Mouse (Mus musculus): Measurements from ENCODE around the gene Cd300a. TPM values are rescaled to one million over a fixed set of nuclear protein-coding genes. Genes with fewer than 3 reads are reported as not detected.

Cd300a gene
- polyA plus RNA-seq, 1 experiment from 2014 or later, result 5.9 TPM

GRCm38 (mm10) chr11:114850066-114850451, 39.8 kb upstream of the Cd300a start:
- Histone ChIP-seq H3K9ac (replicated peaks; ENCODE audit: low read depth) (no peak overlapping the region), H3K27me3 (replicated peaks; ENCODE audit: insufficient read depth, low read length) (peaks cover 6% of the 10 kb centered on the region; the same call in 1 of the 2 replicates), H3K4me2 (replicated peaks; ENCODE audit: low read depth, low read length) (peak overlapping the region; percentile 99), H3K36me3 (ENCODE audit: insufficient read depth, low read length) (no peaks in the 10 kb centered on the region), H3K4me1 (ENCODE audit: insufficient read depth, low read depth, low read length) (no peaks in the 10 kb centered on the region), H3K27ac (ENCODE audit: low read length) (no peak overlapping the region), H3K4me3 (ENCODE audit: low read depth, low read length) (no peak overlapping the region), H3K9me3 (ENCODE audit: low read length) (no peaks in the 10 kb centered on the region)
- no peak for ATAC-seq
- 22% methylated on average over 5 of the region's 5 CpGs for WGBS
- no peak for DNase-seq (ENCODE audit: low spot score)
- TF ChIP-seq CTCF (IDR thresholded peaks at IDR 0.05) (no peak), EP300 (IDR thresholded peaks at IDR 0.05) (no peak)

DNA sequence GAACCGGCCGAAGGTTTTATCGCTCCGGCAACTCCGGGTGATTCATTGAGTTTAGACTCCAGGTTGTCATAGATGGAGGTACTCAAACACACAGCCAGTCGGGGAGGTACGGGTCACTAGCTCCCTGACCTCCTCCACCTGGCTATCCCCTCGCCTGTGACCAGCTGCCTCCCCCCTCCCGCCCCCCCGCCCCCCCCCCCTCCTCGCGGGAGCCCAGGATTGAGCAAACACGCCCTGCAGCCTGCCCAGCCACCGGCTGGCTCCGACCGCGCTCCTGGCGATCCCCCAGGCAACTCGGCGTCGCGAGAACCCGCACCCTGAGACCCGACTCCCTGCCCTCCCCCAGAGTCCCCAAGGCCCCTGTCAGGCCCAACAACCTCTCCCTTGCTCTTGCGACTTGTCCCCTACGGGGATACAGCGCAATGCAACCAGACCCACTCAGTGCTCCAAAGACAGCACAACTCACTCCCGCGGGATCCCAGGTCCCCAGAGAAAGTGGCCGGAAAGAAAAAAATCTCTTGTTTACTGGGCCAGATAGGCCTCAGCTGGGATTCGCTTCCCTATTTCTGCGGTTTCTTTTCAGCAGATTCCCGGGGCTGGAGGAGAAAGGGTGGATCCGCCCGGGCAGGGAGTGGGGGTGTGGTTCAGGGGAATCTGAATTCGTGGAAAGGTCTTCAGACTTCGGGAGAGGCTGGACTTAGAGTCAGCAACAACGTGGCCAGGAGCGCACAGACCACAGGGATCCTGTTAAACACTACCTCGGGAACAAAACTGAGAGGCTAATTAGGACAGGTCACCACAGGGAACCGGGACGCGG, 39.2 kb upstream of the Cd300a start, which contains the start of gene Gprc5c:
TSS of gene Gprc5c (plus strand) at position 701 of the 817 bp plus-strand sequence.
- H3K4me2 ChIP-seq (replicated peaks; ENCODE audit: low read depth, low read length), result peak within 1 kb of the TSS; percentile 99
- TF ChIP-seq CTCF (IDR thresholded peaks at IDR 0.05), result no peak
- TF ChIP-seq EP300 (IDR thresholded peaks at IDR 0.05), result no peak
- DNase-seq (ENCODE audit: low spot score), result peak; percentile 68
- 2% methylated on average over 29 of the region's 43 CpGs for WGBS
- H3K27me3 ChIP-seq (replicated peaks; ENCODE audit: insufficient read depth, low read length), result peaks cover 6% of the 10 kb centered on the region; the same call in 1 of the 2 replicates
- H3K4me3 ChIP-seq (ENCODE audit: low read depth, low read length), result peak within 1 kb of the TSS; percentile 69
- H3K36me3 ChIP-seq (ENCODE audit: insufficient read depth, low read length), result no peaks in the 10 kb centered on the region
- no peaks in the 10 kb centered on the region for H3K9me3 ChIP-seq (ENCODE audit: low read length)
- peak within 1 kb of the TSS; percentile 69 for H3K27ac ChIP-seq (ENCODE audit: low read length)
- no peaks in the 10 kb centered on the region for H3K4me1 ChIP-seq (ENCODE audit: insufficient read depth, low read depth, low read length)
- peak; percentile 57 for ATAC-seq
- H3K9ac ChIP-seq (replicated peaks; ENCODE audit: low read depth), result peak within 1 kb of the TSS; percentile 54

- Histone ChIP-seq H3K4me3 (ENCODE audit: low read depth, low read length) (peak overlapping the region; percentile 69), H3K4me1 (ENCODE audit: insufficient read depth, low read depth, low read length) (no peaks in the 10 kb centered on the region), H3K4me2 (replicated peaks; ENCODE audit: low read depth, low read length) (peak overlapping the region; percentile 99), H3K27ac (ENCODE audit: low read length) (peak overlapping the region; percentile 69), H3K36me3 (ENCODE audit: insufficient read depth, low read length) (no peaks in the 10 kb centered on the region), H3K9ac (replicated peaks; ENCODE audit: low read depth) (peak overlapping the region; percentile 54), H3K27me3 (replicated peaks; ENCODE audit: insufficient read depth, low read length) (peaks cover 6% of the 10 kb centered on the region; the same call in 1 of the 2 replicates), H3K9me3 (ENCODE audit: low read length) (no peaks in the 10 kb centered on the region)
- WGBS, result under 1% methylated on average over 27 of the region's 27 CpGs
- ATAC-seq (peak; percentile 6; the same call in 1 of the 2 replicates), DNase-seq (ENCODE audit: low spot score) (peak; percentile 31)
- TF ChIP-seq CTCF (IDR thresholded peaks at IDR 0.05) (no peak), EP300 (IDR thresholded peaks at IDR 0.05) (no peak)
Observed at GRCm38 (mm10) chr11:114851269-114851607, 38.6 kb upstream of the Cd300a start.

- H3K9ac ChIP-seq (replicated peaks; ENCODE audit: low read depth), result peak overlapping the region; percentile 54
- DNase-seq (ENCODE audit: low spot score) (peak; percentile 65), ATAC-seq (peak; percentile 56)
- no peaks in the 10 kb centered on the region for H3K9me3 ChIP-seq (ENCODE audit: low read length)
- peak overlapping the region; percentile 99 for H3K4me2 ChIP-seq (replicated peaks; ENCODE audit: low read depth, low read length)
- peak overlapping the region; percentile 69 for H3K4me3 ChIP-seq (ENCODE audit: low read depth, low read length)
- H3K27ac ChIP-seq (ENCODE audit: low read length), result peak overlapping the region; percentile 69
- no peaks in the 10 kb centered on the region for H3K36me3 ChIP-seq (ENCODE audit: insufficient read depth, low read length)
- under 1% methylated on average over 49 of the region's 65 CpGs for WGBS
- peaks cover 6% of the 10 kb centered on the region; the same call in 1 of the 2 replicates for H3K27me3 ChIP-seq (replicated peaks; ENCODE audit: insufficient read depth, low read length)
- no peaks in the 10 kb centered on the region for H3K4me1 ChIP-seq (ENCODE audit: insufficient read depth, low read depth, low read length)
- no peak for TF ChIP-seq EP300 (IDR thresholded peaks at IDR 0.05)
- no peak for TF ChIP-seq CTCF (IDR thresholded peaks at IDR 0.05)
Observed at GRCm38 (mm10) chr11:114851608-114852310, 38.1 kb upstream of the Cd300a start.

GRCm38 (mm10) chr11:114852311-114853173, 37.3 kb upstream of the Cd300a start:
- TF ChIP-seq EP300 (IDR thresholded peaks at IDR 0.05) (no peak), CTCF (IDR thresholded peaks at IDR 0.05) (no peak)
- peak overlapping the region; percentile 99 for H3K4me2 ChIP-seq (replicated peaks; ENCODE audit: low read depth, low read length)
- WGBS, result 1% methylated on average over 40 of the region's 40 CpGs
- peak overlapping the region; percentile 54 for H3K9ac ChIP-seq (replicated peaks; ENCODE audit: low read depth)
- H3K27me3 ChIP-seq (replicated peaks; ENCODE audit: insufficient read depth, low read length), result peaks cover 6% of the 10 kb centered on the region; the same call in 1 of the 2 replicates
- no peaks in the 10 kb centered on the region for H3K4me1 ChIP-seq (ENCODE audit: insufficient read depth, low read depth, low read length)
- no peaks in the 10 kb centered on the region for H3K36me3 ChIP-seq (ENCODE audit: insufficient read depth, low read length)
- DNase-seq (ENCODE audit: low spot score) (peak; percentile 49), ATAC-seq (peak; percentile 10; the same call in 1 of the 2 replicates)
- no peaks in the 10 kb centered on the region for H3K9me3 ChIP-seq (ENCODE audit: low read length)
- H3K4me3 ChIP-seq (ENCODE audit: low read depth, low read length), result peak overlapping the region; percentile 69
- peak overlapping the region; percentile 69 for H3K27ac ChIP-seq (ENCODE audit: low read length)

Data from lung, postnatal 0 days (tissue).